Mouse (Mus musculus) central nervous system, embryonic 18 days (tissue): ENCODE measurements around the gene Olfr556. TPM values are rescaled to one million over a fixed set of nuclear protein-coding genes. Genes with fewer than 3 reads are reported as not detected.

Experiments used
- polyA plus RNA-seq: library from polyadenylated mRNA; depleted of rRNA; stranded (reverse); fragments of >200 nt; gene quantifications from 2 replicates; pipeline ENCODE4 v1.2.3, GENCODE M21; 2012; rRNA removed

Olfr556 gene
- not detected in 2 replicates for polyA plus RNA-seq

DNA sequence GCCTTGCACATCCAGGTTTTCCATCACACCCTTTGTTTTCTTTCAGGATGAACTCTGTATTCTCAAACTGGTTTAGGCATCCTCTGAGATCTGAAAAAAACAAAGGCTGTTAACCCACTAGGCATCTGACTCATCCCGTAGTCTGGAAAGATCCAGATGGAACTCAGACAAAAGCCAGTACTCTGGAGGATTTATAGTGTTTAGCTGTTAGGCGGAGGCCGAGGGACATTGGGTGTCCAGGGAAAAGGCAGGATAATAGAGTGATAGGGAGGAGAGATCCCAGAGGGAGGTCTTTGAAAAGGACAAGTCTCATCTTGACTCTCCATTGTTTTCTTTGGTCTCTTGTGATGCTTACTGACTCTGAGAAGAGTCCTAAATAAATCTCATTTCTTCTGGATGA lies at the start of gene Olfr556:
Gene Olfr556 (plus strand): TSS at position 301 of the 400 bp plus-strand sequence.

DNA sequence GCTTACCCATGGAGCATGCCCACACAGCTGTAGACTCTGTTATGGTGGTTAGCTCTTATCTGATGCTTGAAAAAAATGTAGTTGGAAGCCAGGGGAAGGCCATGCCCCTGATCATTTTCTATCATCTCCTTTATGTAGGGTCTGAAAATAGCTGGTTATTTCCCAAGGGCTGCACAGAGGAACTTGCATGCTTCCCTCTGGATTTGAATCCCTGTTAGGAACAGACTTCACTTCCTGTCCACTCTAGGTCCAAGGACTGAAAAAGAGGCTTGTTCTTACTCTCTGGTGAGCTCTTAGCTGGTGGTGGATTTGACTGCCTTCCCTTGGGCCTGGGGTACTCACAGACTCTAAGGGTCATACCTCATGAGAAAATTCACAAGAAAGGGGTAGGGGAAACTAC lies 46.6 kb upstream of the Olfr556 start, which contains the start of gene Olfr553:
Gene Olfr553 (minus strand): TSS at position 101 of the 400 bp plus-strand sequence.

DNA sequence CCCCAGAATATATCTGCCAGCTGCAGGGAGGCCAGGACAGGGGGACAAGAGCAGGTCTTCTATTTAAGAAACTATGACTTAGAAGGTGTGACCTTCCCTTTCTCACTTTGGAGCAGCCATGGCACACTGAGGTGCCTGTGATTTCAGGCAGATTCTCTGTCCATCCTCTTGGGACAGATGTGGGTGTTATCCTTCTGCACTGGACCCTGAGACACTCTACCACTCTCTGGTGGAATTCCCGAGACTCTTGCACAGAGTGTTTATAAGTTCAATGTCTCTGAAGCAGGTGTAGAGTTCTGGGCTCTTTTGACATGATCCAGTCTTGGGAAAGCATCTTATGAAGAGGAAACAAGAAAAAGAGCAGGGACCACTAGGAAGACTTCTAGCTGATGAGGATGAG lies 26.6 kb upstream of the Olfr556 start, which contains the start of gene Olfr554:
Gene Olfr554 (plus strand): TSS at position 301 of the 400 bp plus-strand sequence.

DNA sequence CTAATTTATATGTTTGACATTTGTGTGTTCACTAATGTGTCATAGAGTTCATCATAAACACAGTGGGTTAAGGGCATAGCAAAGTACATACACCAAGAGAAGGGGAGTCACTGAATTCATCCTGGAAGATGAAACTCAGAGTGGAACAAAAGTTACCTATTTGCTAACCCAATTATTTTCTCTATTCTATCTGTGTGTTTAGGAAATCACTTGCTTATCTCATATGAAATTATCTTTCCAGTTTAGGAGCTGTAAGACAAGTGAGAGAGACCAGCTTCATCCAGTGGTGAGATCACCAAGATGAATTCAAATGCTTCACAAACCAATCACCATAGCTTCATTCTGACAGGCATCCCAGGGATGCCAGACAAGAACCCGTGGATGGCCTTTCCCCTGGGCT lies 6.2 kb upstream of the Olfr556 start, which contains the start of gene Olfr555:
Gene Olfr555 (plus strand): TSS at position 301 of the 400 bp plus-strand sequence.

DNA sequence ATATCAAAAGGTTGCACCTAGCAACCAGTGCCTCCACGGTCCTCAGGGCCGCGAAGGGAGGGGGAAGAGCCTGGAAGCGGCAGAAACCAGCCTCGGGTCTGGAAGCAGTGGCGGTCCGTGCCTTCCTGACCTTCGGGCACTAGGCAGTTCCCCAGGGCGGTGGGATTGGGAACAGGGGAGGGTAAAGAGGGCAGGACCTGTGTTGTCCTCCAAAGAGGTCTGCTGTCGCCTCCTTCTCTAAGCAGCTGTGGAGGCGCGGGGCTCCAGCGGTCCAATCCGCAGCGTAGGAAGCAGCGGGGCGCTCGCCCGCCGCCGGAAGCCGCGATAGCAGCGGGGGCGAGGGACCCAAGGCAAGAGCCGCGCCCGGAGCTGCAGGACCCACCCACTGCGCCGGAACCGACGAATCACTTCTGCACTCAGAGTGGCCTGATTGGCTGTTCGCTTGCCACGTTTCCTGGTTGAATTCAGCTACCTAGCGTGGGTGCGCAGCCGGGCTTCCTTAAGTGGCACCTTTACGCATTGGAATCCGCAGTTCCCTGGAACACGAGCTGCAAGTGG lies 22.3 kb downstream of the Olfr556 start, which contains the start of gene Trim68:
Gene Trim68 (minus strand): TSS at position 384 of the 558 bp plus-strand sequence.

DNA sequence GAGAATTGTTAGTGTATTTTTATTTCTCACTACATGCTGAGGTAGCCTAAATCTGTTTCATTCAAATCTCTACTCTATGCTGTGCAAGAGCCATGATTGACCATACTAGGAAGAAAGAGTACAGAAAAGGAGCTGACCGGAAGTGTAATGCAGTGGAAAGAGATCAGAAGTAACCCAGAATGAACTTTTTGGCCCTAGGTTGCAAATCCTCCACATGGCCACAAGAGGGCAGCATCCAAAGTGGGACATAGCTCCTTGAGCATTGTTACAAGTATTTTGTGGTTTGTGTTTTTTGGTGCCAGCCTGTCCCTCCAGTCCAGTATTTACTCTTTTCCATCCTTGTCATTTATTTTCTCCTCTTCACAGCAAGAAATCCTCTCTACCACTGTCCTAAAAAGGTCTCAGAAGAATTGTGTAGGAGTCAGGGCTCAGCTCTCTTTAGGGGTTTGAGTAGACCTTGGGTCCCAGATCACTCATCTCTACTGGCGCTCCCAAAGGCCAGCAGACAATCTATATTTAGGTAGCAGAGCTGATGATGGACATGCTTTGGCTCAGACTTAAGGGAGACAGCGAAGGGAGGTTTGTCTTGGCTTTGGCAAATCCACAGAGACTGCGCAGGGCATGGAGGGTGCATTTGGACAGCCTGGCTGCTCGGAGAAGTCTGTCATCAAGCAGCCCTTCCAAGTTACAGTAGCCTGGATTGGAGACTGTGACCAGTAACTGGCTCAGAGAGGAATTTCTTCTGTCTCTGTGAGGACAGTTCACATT lies 30.8 kb downstream of the Olfr556 start, which contains the start of gene Olfr557:
Gene Olfr557 (plus strand): TSS at position 553 of the 768 bp plus-strand sequence.

DNA sequence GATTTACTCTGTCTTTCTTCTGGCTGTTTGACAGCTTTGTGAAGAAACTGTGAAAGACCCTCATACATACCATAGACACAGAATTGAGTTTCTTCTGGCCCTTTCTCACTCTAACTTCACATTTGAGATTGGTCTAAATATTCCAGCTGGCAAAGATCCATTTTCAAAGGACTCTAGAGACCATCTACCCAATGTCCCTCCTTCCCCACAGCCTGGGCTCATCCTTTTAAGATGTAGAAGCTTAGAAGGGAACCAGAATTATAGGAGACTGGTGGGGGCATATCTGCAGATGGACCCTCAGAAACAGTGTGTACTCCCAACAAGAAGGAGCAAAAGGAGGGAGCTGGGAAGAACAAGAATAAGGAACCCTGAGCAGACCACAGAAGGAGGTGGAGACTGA lies 37.2 kb downstream of the Olfr556 start, which contains the start of gene Olfr558:
Gene Olfr558 (plus strand): TSS at position 301 of the 400 bp plus-strand sequence.

DNA sequence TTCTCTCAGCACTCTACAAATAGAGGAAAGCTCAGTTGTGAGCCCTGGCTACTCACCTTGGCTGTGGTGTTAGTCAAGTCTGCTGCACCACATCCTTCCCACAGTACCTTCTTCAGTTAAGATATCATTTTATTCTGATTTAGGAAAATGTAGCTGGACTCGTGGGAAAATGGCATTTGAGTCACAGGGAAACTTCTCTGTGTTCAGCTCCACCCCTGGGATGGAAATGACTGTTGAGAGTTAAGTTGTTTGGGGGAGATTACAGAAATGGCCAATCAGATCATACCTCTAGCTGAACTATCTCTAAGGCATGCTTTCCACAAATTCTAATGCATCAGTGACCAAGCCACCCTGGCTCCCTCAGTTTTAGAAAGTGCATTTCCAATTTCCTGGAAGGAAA lies 54.3 kb downstream of the Olfr556 start, which contains the start of gene Olfr33:
Gene Olfr33 (minus strand): TSS at position 101 of the 400 bp plus-strand sequence.

Other genes with a start within 250 kb of the Olfr556 start
- gene Rrm1, start 223.2 kb upstream of the Olfr556 start, polyA plus RNA-seq: 26.3 and 30.2 TPM in 2 replicates
- gene Olfr543, start 183.2 kb upstream of the Olfr556 start, polyA plus RNA-seq: not detected in 2 replicates
- gene Olfr544, start 176.6 kb upstream of the Olfr556 start, polyA plus RNA-seq: not detected in 2 replicates
- gene Olfr545, start 165.3 kb upstream of the Olfr556 start, polyA plus RNA-seq: 0.05 TPM in 1 of 2 replicates, not detected in the other
- gene Olfr547, start 130.2 kb upstream of the Olfr556 start, polyA plus RNA-seq: not detected in 2 replicates
- not detected in 2 replicates for gene Olfr548-ps1, start 124.0 kb upstream of the Olfr556 start, polyA plus RNA-seq
- gene Olfr549, start 115.0 kb upstream of the Olfr556 start, polyA plus RNA-seq: not detected in 2 replicates
- 1.8 and 2.0 TPM in 2 replicates for gene Trim21, start 99.4 kb upstream of the Olfr556 start, polyA plus RNA-seq
- not detected in 2 replicates for gene Olfr550, start 93.5 kb upstream of the Olfr556 start, polyA plus RNA-seq
- not detected in 2 replicates for gene Olfr551, start 73.0 kb upstream of the Olfr556 start, polyA plus RNA-seq
- not detected in 2 replicates for gene Olfr552, start 67.1 kb upstream of the Olfr556 start, polyA plus RNA-seq
- not detected in 2 replicates for gene Olfr553, start 46.7 kb upstream of the Olfr556 start, polyA plus RNA-seq
- not detected in 2 replicates for gene Olfr554, start 26.5 kb upstream of the Olfr556 start, polyA plus RNA-seq
- not detected in 2 replicates for gene Olfr555, start 6.1 kb upstream of the Olfr556 start, polyA plus RNA-seq
- 13.5 and 14.2 TPM in 2 replicates for gene Trim68, start 22.4 kb downstream of the Olfr556 start, polyA plus RNA-seq
- gene Olfr557, start 31.0 kb downstream of the Olfr556 start, polyA plus RNA-seq: not detected in 2 replicates
- 0.05 and 0.15 TPM in 2 replicates for gene Olfr558, start 37.3 kb downstream of the Olfr556 start, polyA plus RNA-seq
- gene Olfr33, start 54.2 kb downstream of the Olfr556 start, polyA plus RNA-seq: not detected in 2 replicates
- not detected in 2 replicates for gene Olfr559, start 62.6 kb downstream of the Olfr556 start, polyA plus RNA-seq
- gene Olfr560, start 94.5 kb downstream of the Olfr556 start, polyA plus RNA-seq: not detected in 2 replicates
- gene Olfr78, start 94.6 kb downstream of the Olfr556 start, polyA plus RNA-seq: 0.13 and 0.17 TPM in 2 replicates
- gene Olfr561, start 106.3 kb downstream of the Olfr556 start, polyA plus RNA-seq: not detected in 2 replicates
- not detected in 2 replicates for gene Olfr564, start 138.6 kb downstream of the Olfr556 start, polyA plus RNA-seq
- not detected in 2 replicates for gene Olfr566, start 193.9 kb downstream of the Olfr556 start, polyA plus RNA-seq
- not detected in 2 replicates for gene Olfr568, start 212.2 kb downstream of the Olfr556 start, polyA plus RNA-seq
- gene Olfr569, start 226.0 kb downstream of the Olfr556 start, polyA plus RNA-seq: not detected in 2 replicates
- gene Olfr570, start 229.7 kb downstream of the Olfr556 start, polyA plus RNA-seq: 0.05 TPM in 1 of 2 replicates, not detected in the other